Mouse (Mus musculus) ES-E14 (cell line): ENCODE measurements around the gene Hpgd.

Source experiments
- MAFK ChIP-seq: IDR thresholded peaks from 2 replicates; pipeline ENCODE4 v1.6.1; 2014; ENCODE audit warnings: mild to moderate bottlenecking, low read depth, low read length, inconsistent platforms; ENCODE audit not compliant: insufficient read depth
- ZC3H11A ChIP-seq: IDR thresholded peaks from 2 replicates; pipeline ENCODE4 v1.6.1; 2012; ENCODE audit warnings: low read depth, mild to moderate bottlenecking, inconsistent platforms, low read length, borderline replicate concordance

DNA sequence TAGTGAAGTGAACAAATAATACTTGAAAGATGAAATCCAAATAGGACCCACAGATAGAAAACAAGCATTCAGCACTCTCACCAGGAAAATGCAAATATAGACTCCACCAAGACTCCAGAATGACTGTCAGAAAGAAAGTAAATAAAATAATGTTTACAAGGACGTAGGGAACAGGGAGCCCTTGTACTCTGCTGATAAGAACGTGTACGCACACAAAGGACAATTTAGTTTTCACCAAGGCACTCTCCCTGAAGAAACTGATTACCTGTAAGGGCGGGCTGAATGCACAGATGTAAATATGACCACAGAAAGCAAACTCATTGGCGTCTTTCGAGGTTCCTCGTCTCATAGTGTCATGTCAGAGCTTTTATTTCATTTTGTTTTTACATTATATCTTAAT lies 10.2 kb downstream of the Hpgd start:
- TF ChIP-seq MAFK (no peak), ZC3H11A (no peak)
